Mouse (Mus musculus): ENCODE results near the gene Dlg2. TPM values are rescaled to one million over a fixed set of nuclear protein-coding genes. Genes with fewer than 3 reads are reported as not detected.

Gene Dlg2
- total RNA-seq (2021): 10 to 100 TPM; 40.3 to 65.7 TPM
- long read RNA-seq, experiment 1, partial matches to known transcripts: 3 of 11 reads
- long read RNA-seq, experiment 1, other reads (novel, unspliced or antisense): 8 of 11 reads
- long read RNA-seq, experiment 2, partial matches to known transcripts: 0 of 4 reads
- long read RNA-seq, experiment 2, other reads (novel, unspliced or antisense): 4 of 4 reads

GRCm38 (mm10) chr7:90476313-90477245, at the start of gene Dlg2:
TSS of gene Dlg2 (plus strand) at chr7:90476672.
- DNase-seq: no peak

- DNase-seq: no peak
Measured at GRCm38 (mm10) chr7:90427006-90427405, 49.5 kb upstream of the Dlg2 start.

GRCm38 (mm10) chr7:90432221-90432620, 44.3 kb upstream of the Dlg2 start:
- DNase-seq: no peak

GRCm38 (mm10) chr7:90440044-90440443, 36.4 kb upstream of the Dlg2 start:
- DNase-seq: no peak

- DNase-seq: no peak
Measured at GRCm38 (mm10) chr7:90442070-90442469, 34.4 kb upstream of the Dlg2 start.

GRCm38 (mm10) chr7:90442518-90443080, 33.9 kb upstream of the Dlg2 start, which contains the start of gene Crebzf:
TSS of gene Crebzf (plus strand) at chr7:90442729.
- DNase-seq: peak; percentile 96

GRCm38 (mm10) chr7:90443101-90444091, 33.1 kb upstream of the Dlg2 start:
- peak; percentile 82 for DNase-seq

- DNase-seq: peak; percentile 25
Measured at GRCm38 (mm10) chr7:90444206-90444605, 32.3 kb upstream of the Dlg2 start.

GRCm38 (mm10) chr7:90456149-90456844, 20.2 kb upstream of the Dlg2 start:
- no peak for DNase-seq

- DNase-seq: peak; percentile 91
Measured at GRCm38 (mm10) chr7:90456845-90457468, 19.5 kb upstream of the Dlg2 start, which contains the start of gene Tmem126a. TSS of gene Tmem126a (minus strand) at chr7:90457229.

GRCm38 (mm10) chr7:90457517-90457916, 19.0 kb upstream of the Dlg2 start:
- peak; percentile 34 for DNase-seq

- DNase-seq: no peak
Measured at GRCm38 (mm10) chr7:90460330-90460729, 16.1 kb upstream of the Dlg2 start.

GRCm38 (mm10) chr7:90460930-90461329, 15.5 kb upstream of the Dlg2 start:
- DNase-seq: peak; percentile 41

GRCm38 (mm10) chr7:90461441-90461840, 15.0 kb upstream of the Dlg2 start:
- no peak for DNase-seq

GRCm38 (mm10) chr7:90473511-90473910, 3.0 kb upstream of the Dlg2 start:
- no peak for DNase-seq

GRCm38 (mm10) chr7:90475793-90476312, 619 bp upstream of the Dlg2 start, which contains the start of gene Tmem126b:
TSS of gene Tmem126b (minus strand) at chr7:90476001.
- DNase-seq: peak; percentile 99

GRCm38 (mm10) chr7:90482607-90483006, 6.1 kb downstream of the Dlg2 start:
- DNase-seq: no peak

- no peak for DNase-seq
Measured at GRCm38 (mm10) chr7:90508124-90508523, 31.7 kb downstream of the Dlg2 start.

GRCm38 (mm10) chr7:90512293-90512692, 35.8 kb downstream of the Dlg2 start:
- DNase-seq: no peak

Measured in adrenal gland, postnatal 10 days (tissue).